Mouse (Mus musculus): ENCODE results near the gene Gm9958.

DNA sequence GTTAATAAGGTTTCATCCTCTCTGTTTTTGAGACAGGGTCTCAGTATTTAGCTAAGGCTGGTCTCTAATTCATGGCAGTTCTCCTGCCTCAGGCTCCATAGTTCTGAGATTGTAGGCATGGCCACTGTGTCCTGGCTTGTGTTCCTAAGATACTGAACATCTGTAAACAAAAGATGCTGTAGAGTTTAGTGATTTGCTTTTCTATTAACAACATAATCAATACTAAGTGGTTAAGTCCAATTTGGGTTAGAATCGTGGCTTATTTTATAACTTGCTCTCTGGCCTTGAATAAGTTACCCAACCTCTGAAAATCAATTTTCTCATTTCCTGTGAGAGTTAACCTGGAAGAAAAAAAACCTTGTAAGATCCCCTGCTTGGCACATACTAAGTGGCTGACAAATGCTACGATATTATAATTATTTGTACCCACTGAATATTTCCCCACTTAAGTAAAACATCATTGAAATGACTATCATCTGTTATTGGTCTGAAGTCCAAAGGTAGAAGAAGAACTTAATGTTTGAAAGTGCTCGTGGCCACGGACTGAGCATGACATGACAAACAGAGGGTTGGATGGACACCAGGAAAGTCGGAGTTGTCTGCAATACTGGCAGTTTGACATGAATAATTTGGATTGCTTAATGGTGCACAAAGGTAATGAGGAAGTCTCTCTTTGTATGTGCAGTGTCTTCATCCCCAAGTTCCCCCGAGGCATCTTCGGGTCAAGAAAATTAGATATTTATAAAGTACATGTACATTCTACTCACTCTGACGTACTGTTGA is 47.3 kb downstream of the Gm9958 start:
- no peak for TF ChIP-seq POLR2A (IDR thresholded peaks at IDR 0.05; ENCODE audit: low read depth, low read length)
- TF ChIP-seq CTCF (conservative IDR thresholded peaks at IDR 0.05; ENCODE audit: insufficient read depth, insufficient read length, low read depth, low read length) = no peak
